Mouse (Mus musculus) G1E (cell line): Measurements from ENCODE around the gene N4bp3.

Source experiments
- CTCF ChIP-seq: IDR thresholded peaks from 2 replicates; pipeline ENCODE4 v1.5.1; 2012; ENCODE audit warnings: low read depth, low read length, inconsistent platforms, mixed read lengths
- GATA1 ChIP-seq: IDR thresholded peaks from 2 replicates; pipeline ENCODE4 v1.6.1; 2012; ENCODE audit warnings: borderline replicate concordance, low read length, inconsistent platforms, mixed read lengths
- GATA2 ChIP-seq: IDR thresholded peaks from 2 replicates; pipeline ENCODE4 v1.6.1; 2012; ENCODE audit warnings: low read depth, low read length, inconsistent platforms, borderline replicate concordance
- TAL1 ChIP-seq: conservative IDR thresholded peaks from 2 replicates; pipeline ENCODE4 v1.6.1; 2012; ENCODE audit warnings: low read depth, low read length, inconsistent platforms, mixed read lengths

GRCm38 (mm10) chr11:51658291-51658690, 7.6 kb upstream of the N4bp3 start:
- TF ChIP-seq TAL1 (no peak), CTCF (no peak), GATA1 (no peak), GATA2 (no peak)
